Mouse (Mus musculus) cerebellum, adult 9-10 months (tissue): ENCODE results near the gene Pde6h.
"Not testable (repeated sequence)": the region's sequence is repeated elsewhere in the genome, so short reads cannot be mapped to it uniquely, and the experiment has no call there.

ENCODE experiments used
- DNase-seq: peaks from one replicate; pipeline ENCODE4 v3.0.0; 2022

The Pde6h gene

GRCm38 (mm10) chr6:136923532-136923931 lies at the start of gene Pde6h:
Gene Pde6h, plus strand, starts transcription at chr6:136923832.
- DNase-seq, result no peak

- no peak for DNase-seq
Measured at GRCm38 (mm10) chr6:136874599-136874998, 49.0 kb upstream of the Pde6h start.

DNA sequence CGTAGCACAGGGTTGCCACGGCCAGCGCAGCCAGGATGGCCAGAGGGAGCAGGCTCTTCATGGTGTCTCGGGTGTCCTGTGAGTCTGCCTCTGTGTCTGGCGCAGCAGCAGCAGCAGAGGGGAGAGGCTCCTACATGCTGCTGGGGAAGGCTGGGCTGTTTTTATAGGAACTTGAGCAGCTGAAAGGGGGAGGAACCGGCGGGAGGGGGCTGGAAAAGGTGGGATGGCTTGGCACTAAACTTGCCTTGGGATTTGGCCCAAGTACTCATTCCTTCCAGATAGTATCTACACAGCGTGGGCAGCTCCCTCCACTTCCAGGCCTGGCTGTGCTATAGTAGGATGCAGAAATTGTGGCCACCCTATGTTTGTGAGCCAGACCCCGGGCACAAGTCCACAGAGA lies 48.0 kb upstream of the Pde6h start, which contains the start of gene Mgp:
Gene Mgp (minus strand): TSS at position 154 of the 400 bp plus-strand sequence.
- no peak for DNase-seq

DNA sequence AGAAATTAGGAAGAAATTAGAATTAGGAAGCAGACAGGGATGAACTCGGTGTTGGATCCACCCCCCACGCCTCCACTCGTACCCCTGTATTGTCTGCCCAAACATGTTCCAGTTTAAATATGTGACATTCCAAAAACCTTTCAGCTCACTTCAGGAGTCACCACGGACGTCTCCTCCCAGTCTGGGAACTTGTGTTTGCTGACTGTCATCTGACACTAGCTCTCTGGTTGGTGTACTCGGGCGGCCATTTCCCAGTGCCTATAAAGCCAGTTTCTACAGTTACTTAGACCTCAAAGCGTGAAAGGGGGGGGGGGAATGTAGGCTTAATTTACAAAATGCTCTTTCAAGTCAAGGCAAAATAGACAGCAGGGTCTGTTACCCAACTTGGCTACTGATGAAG lies 42.0 kb upstream of the Pde6h start:
- no peak for DNase-seq

DNA sequence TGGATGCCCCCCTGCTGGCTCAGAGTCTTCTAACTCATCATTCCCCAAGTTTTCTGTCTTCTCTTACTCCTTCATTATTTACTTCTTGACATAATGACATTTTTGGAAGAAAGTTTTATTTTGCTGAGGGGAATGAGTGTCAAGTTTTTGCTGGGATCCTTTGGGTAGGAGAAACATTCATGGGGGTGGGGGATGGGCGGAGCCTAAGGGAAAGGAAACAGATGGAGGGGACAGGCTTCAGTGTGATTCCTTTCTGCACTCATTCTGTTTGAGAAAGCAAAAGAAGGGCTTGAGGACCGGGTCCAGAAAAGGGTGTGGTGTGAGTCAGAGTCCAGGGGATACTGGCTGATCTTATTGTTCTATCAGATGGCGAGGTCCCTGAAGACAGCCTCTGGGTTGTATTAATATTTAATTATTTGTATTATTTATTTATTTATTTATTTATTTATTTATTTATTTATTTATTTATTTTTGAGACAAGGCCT lies 40.2 kb upstream of the Pde6h start:
- no peak for DNase-seq

GRCm38 (mm10) chr6:136883961-136884360 lies 39.7 kb upstream of the Pde6h start:
- DNase-seq, result no peak

DNA sequence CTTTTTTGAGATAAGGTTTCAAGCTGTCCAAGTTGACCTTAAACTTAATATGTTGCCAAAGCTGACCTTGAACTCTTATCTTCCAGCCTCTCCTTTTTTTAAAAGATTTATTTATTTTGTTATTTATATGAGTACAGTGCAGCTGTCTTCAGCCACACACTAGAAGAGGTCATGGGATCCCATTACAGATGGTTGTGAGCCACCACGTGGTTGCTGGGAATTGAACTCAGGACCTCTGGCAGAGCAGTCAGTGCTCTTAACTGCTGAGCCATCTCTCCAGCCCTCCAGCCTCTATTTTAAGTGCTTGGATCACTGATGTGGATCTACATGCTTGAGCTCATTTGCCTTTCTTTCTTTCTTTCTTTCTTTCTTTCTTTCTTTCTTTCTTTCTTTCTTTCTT lies 38.9 kb upstream of the Pde6h start:
- DNase-seq, result not testable (repeated sequence)

DNA sequence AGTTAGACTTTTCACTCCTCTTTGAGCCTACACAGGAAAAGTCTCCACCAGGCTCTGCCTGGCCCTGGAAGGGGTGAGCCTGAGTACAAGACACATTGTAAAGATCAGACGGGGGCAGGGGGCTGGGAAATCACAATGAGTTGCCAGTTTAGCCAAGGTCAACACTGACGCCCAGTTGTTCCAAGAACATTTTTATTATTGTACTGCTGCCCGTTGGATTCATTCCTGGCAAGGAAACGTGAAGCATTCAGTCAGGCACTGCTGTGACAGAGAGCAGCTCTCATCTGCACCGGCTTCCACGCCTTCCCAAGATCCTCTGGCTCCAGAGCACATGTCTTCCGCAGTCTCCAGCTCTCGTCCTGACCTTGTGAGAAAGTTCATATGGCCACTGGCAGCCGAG lies 35.8 kb upstream of the Pde6h start:
- DNase-seq, result no peak

DNA sequence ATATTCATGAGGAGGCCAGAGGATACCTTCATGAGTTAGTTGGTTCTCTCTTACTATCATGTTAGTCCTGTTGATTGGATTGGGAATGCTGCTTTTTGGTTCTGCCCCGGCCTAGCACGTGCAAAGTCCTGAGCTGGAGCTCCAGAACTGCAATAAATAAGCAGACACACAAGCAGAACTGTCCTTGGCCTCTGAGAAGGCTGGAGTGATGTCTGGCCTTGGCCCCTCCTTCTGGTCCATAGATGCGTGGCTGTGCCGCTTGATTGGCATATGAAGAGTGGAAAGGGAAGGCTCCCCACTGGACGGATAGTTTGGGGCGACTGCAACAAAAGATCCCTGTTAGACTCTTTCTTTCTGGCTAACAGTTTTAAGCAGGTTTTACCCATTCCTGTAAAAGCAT lies 34.6 kb upstream of the Pde6h start:
- DNase-seq, result no peak

- DNase-seq, result no peak
Measured at GRCm38 (mm10) chr6:136889554-136889953, 34.1 kb upstream of the Pde6h start.

- DNase-seq, result no peak
Measured at GRCm38 (mm10) chr6:136892002-136892401, 31.6 kb upstream of the Pde6h start.

- no peak for DNase-seq
Measured at GRCm38 (mm10) chr6:136894532-136895339, 28.9 kb upstream of the Pde6h start.

GRCm38 (mm10) chr6:136897789-136898188 lies 25.8 kb upstream of the Pde6h start:
- no peak for DNase-seq

DNA sequence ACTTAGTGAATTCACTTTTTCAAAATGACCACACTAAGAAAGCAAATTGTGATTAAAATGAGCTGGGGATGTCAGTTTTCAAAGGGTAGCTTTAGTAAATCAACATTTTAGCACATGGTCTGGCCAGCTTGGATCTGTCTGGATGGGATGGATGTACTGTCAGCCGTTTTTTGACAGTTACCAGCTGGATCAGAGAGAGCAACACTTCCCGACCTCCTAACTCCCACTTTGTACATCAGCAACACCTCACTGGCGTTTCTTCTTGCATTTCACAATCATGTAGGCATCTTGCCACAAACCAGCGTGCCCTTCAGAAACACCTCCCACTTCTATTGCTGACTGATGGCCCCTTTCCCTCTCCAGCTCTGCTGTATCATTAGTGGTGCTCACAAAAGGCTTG lies 25.4 kb upstream of the Pde6h start:
- no peak for DNase-seq

- no peak for DNase-seq
Measured at GRCm38 (mm10) chr6:136898954-136899353, 24.7 kb upstream of the Pde6h start.

DNA sequence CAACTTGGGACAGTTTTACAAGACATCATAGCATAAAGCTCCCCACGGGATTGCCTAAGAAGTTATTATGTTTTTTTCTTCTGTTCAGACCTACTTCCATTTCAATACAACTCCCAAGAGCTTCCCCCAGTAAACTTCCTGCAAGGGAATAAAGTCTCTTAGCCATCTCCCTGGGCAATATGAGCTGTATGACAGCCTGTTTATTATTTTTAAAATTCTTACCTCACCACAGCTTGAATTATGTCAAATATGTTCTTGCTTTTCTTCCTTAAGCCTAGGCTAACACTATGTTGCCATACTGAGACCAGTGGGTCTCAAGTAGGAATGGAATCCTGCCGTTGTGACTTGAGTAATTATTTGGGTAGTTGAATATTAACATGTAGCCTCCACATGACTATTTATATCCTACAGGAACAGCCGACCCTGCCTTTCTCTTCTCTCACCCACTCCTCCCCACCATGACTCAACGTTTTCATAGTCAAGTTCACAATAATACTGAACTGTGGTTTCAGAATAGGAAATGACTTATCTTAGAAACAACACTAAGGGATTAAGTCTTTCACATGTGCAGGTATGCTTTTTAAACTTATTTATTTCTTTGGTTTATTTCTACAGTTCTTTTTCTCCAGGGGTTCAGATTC lies 23.1 kb upstream of the Pde6h start:
- DNase-seq, result no peak

- DNase-seq, result no peak
Measured at GRCm38 (mm10) chr6:136901010-136901409, 22.6 kb upstream of the Pde6h start.

- DNase-seq, result no peak
Measured at GRCm38 (mm10) chr6:136902527-136902926, 21.1 kb upstream of the Pde6h start.

DNA sequence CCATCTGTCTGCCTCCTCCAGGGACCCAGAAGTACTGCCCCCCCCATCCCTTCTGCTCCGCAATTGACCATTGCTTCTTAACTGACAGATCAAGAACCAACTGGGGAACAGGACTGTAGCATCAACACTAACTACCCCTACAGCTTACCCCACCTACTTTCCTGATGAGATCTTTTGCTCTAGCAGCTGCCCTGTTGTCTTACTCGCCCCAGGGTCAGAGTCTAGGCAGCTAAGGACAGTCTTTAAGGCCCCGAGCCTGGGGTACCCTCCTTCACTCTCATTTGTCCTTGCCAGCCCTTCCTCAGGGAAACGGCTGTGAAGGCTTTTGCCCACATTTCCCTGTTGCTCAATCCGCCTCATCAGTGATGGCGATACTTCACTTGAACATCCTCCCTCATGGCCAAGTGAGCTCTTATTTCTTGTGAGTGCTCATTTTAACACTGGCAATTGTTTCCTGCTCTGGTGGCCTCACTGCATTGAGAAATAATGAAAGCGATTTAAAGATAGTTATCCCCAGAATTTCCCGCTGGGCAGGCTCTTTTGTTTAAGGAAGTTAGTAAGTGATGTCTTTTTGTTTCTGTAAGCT lies 19.7 kb upstream of the Pde6h start:
- no peak for DNase-seq

GRCm38 (mm10) chr6:136906283-136906936 lies 17.2 kb upstream of the Pde6h start:
- no peak for DNase-seq

- no peak for DNase-seq
Measured at GRCm38 (mm10) chr6:136906937-136907293, 16.7 kb upstream of the Pde6h start.

DNA sequence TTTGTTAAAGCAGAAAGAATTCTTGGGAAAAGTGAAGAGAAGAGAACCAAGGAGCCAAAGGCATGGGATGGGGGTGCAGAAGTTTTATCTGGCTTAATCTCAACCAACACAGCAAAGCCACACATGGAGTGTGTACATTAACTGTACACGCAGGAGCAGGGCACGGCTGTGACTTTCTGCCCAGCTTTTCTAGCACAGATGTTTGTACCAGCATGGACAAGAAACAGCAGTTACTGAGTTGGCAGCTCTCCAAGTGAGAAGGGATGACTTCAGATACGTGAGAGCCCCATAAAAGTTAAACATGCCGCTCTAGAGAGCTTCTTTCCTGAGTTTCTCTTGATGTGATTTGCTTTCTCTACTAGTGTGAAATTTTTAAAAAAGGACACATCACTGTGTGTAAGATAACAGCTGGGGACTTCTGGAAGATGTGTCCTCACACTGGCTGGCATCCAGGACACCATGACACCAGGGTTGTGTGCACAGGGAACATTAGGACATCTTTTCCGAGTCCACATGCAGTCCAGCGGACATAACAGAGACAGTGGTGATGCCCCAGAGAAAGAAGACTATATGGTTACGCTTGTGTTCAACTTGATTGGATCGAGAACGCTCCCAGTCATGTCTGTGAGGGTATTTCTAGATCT lies 13.3 kb upstream of the Pde6h start:
- DNase-seq, result no peak

- no peak for DNase-seq
Measured at GRCm38 (mm10) chr6:136912751-136913265, 10.8 kb upstream of the Pde6h start.
